ENCODE assay signal across 9 mouse cellular contexts in the genomic region with DNA sequence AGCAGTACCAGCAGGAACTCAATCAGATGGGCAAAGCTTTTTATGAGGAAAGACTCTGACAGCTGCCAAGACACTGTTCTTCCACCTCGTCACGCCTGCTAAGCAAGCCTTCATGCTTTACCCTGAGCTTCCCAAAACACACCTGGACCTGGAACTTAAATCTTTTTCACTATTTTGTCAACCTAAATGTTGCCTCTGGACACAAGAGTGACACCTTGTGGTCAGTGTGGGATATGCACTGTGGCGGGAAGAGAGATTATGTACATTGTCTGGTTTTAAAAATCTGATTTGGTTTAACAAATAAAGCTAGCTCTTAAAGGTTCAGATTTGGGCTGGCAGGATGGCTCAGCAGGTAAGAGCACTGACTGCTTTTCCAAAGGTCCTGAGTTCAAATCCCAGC. TPM values are rescaled to one million over a fixed set of nuclear protein-coding genes. Genes with fewer than 3 reads are reported as not detected.
DNase-seq lines count a peak whose midpoint lies in the region; ATAC-seq lines count a peak whose summit lies in the region.
"Had no signal": no experiment of that assay in that cellular context is flagged by ENCODE, and none has a peak within 500 bp of the region (broad histone marks: within the 10 kb centered on the region; RNA-seq: fewer than 3 reads in every experiment).

No protein-coding gene starts in this region.

- no peak overlapping the region for H3K27ac ChIP-seq in hindbrain, embryonic 11.5 days (ENCODE audit: low read depth, low read length)
- no peak overlapping the region for H3K27ac ChIP-seq in hindbrain, embryonic 13.5 days
- H3K27ac ChIP-seq: liver, embryonic 15.5 days had no signal

- ATAC-seq in hindbrain, embryonic 11.5 days (ENCODE audit: low FRiP score), result no peak
- ATAC-seq in hindbrain, embryonic 13.5 days (ENCODE audit: low FRiP score), result no peak
- peak; percentile 62; the same call in 1 of the 2 replicates for ATAC-seq in neutrophil, adult 5-6 weeks (ENCODE audit: extremely low read depth, insufficient number of reproducible peaks, low FRiP score, poor library complexity, severe bottlenecking)

- 69% methylated on average over 3 of the region's 3 CpGs for WGBS in hindbrain, embryonic 11.5 days
- 67% methylated on average over 3 of the region's 3 CpGs for WGBS in hindbrain, embryonic 13.5 days

- no peak overlapping the region for H3K4me3 ChIP-seq in hindbrain, embryonic 11.5 days (ENCODE audit: low read depth, low read length)
- no peak overlapping the region for H3K4me3 ChIP-seq in hindbrain, embryonic 13.5 days
- H3K4me3 ChIP-seq: liver, embryonic 15.5 days had no signal

- H3K4me2 ChIP-seq in hindbrain, embryonic 11.5 days (replicated peaks; ENCODE audit: low read depth, low read length), result no peak overlapping the region
- H3K4me2 ChIP-seq in hindbrain, embryonic 13.5 days, result no peak overlapping the region
- H3K4me2 ChIP-seq: liver, embryonic 15.5 days had no signal

- no peaks in the 10 kb centered on the region; the same call in 1 of the 2 replicates for H3K36me3 ChIP-seq in hindbrain, embryonic 11.5 days (ENCODE audit: control insufficient read depth, insufficient read depth, low read length)
- peaks cover 43% of the 10 kb centered on the region for H3K36me3 ChIP-seq in hindbrain, embryonic 13.5 days

- peak; percentile 71 for DNase-seq in hindbrain, embryonic 11.5 days (ENCODE audit: low spot score)
- DNase-seq in 3134 (ENCODE audit: extremely low read depth, insufficient read length, low spot score), result peak; percentile 22
- peak; percentile 60 for DNase-seq in CD4-positive helper T cell, adult 2 months (ENCODE audit: low read depth, low spot score)
- DNase-seq in cerebellum, postnatal 25 days, result peak; percentile 33 to 67
- DNase-seq in kidney, postnatal 4 days, result peak; percentile 74 to 75
- DNase-seq in ovary, postnatal 10 days (ENCODE audit: low spot score), result no peak

- no peak overlapping the region for H3K9ac ChIP-seq in hindbrain, embryonic 11.5 days (ENCODE audit: low read depth, low read length)
- no peak overlapping the region for H3K9ac ChIP-seq in hindbrain, embryonic 13.5 days
- H3K9ac ChIP-seq: liver, embryonic 15.5 days had no signal

- H3K4me1 ChIP-seq in hindbrain, embryonic 11.5 days (replicated peaks; ENCODE audit: control insufficient read depth, insufficient read depth, low read length), result no peaks in the 10 kb centered on the region
- H3K4me1 ChIP-seq in hindbrain, embryonic 13.5 days (replicated peaks), result no peaks in the 10 kb centered on the region
- H3K4me1 ChIP-seq: liver, embryonic 15.5 days had no signal

- no peaks in the 10 kb centered on the region for H3K27me3 ChIP-seq in hindbrain, embryonic 11.5 days (ENCODE audit: control insufficient read depth, insufficient read depth, low read length)
- H3K27me3 ChIP-seq in hindbrain, embryonic 13.5 days, result no peaks in the 10 kb centered on the region
- H3K27me3 ChIP-seq: liver, embryonic 15.5 days had no signal

- no peaks in the 10 kb centered on the region for H3K9me3 ChIP-seq in hindbrain, embryonic 11.5 days (ENCODE audit: control insufficient read depth, low read length)
- no peaks in the 10 kb centered on the region for H3K9me3 ChIP-seq in hindbrain, embryonic 13.5 days
- H3K9me3 ChIP-seq: liver, embryonic 15.5 days had no signal

RNA-seq across cellular contexts. Expression of a gene that starts 6.9 kb away (rescaled TPM):
- polyA plus RNA-seq in hindbrain, embryonic 11.5 days (2014; fragmentation: Nextera tagmentation; extraction: Ambion mirVana), result 558 and 580 TPM in 2 replicates
- polyA plus RNA-seq in hindbrain, embryonic 13.5 days (2015; fragmentation: Nextera tagmentation; extraction: Ambion mirVana), result 392 and 415 TPM in 2 replicates
- total RNA-seq in neutrophil, adult 5-6 weeks (2017), result 950 and 1,052 TPM in 2 replicates

RNA-seq across cellular contexts. Expression of a gene that starts 13.1 kb away (rescaled TPM):
- 203 and 230 TPM in 2 replicates for polyA plus RNA-seq in hindbrain, embryonic 11.5 days (2014; fragmentation: Nextera tagmentation; extraction: Ambion mirVana)
- 157 TPM in 2 replicates for polyA plus RNA-seq in hindbrain, embryonic 13.5 days (2015; fragmentation: Nextera tagmentation; extraction: Ambion mirVana)
- total RNA-seq in neutrophil, adult 5-6 weeks (2017), result 186 and 235 TPM in 2 replicates

RNA-seq across cellular contexts. Expression of a gene that starts 14.1 kb away (rescaled TPM):
- 223 and 230 TPM in 2 replicates for polyA plus RNA-seq in hindbrain, embryonic 11.5 days (2014; fragmentation: Nextera tagmentation; extraction: Ambion mirVana)
- 225 and 227 TPM in 2 replicates for polyA plus RNA-seq in hindbrain, embryonic 13.5 days (2015; fragmentation: Nextera tagmentation; extraction: Ambion mirVana)
- total RNA-seq in neutrophil, adult 5-6 weeks (2017), result 95.8 and 104 TPM in 2 replicates

RNA-seq across cellular contexts. Expression of a gene that starts 38.4 kb away (rescaled TPM):
- 0.32 and 0.66 TPM in 2 replicates for polyA plus RNA-seq in hindbrain, embryonic 11.5 days (2014; fragmentation: Nextera tagmentation; extraction: Ambion mirVana)
- polyA plus RNA-seq in hindbrain, embryonic 13.5 days (2015; fragmentation: Nextera tagmentation; extraction: Ambion mirVana), result 0.31 and 0.44 TPM in 2 replicates
- total RNA-seq in neutrophil, adult 5-6 weeks (2017), result 2.2 and 2.7 TPM in 2 replicates
